Mouse (Mus musculus): ENCODE results near the gene Zfyve28. TPM values are rescaled to one million over a fixed set of nuclear protein-coding genes. Genes with fewer than 3 reads are reported as not detected.

The Zfyve28 gene
- total RNA-seq, 2 experiments from 2014 or later: not detected

- no peak for ATAC-seq (replicated peaks; ENCODE audit: poor library complexity, severe bottlenecking)
Measured at GRCm38 (mm10) chr5:34186391-34186790, 101.9 kb downstream of the Zfyve28 start.

DNA sequence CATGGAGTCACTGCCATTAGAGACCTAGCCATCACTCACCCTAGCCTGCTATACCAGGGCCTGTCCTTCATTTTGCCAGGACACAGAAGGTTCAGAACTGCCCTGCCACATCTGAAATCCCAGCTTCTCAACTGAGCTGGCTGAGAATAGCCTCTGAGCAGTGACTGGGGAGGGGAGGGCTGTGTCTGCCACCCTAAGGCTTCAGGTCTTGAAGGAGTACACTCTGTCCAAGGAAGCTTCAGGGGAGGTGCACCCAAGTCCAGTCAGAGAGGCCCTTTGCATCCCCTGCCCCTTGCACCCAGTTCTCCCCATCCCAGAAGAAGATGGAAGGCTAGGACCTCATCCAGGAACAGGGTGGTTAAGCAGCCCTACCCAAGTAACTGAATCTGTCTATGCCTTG, 102.5 kb downstream of the Zfyve28 start:
- ATAC-seq (replicated peaks; ENCODE audit: poor library complexity, severe bottlenecking): no peak

DNA sequence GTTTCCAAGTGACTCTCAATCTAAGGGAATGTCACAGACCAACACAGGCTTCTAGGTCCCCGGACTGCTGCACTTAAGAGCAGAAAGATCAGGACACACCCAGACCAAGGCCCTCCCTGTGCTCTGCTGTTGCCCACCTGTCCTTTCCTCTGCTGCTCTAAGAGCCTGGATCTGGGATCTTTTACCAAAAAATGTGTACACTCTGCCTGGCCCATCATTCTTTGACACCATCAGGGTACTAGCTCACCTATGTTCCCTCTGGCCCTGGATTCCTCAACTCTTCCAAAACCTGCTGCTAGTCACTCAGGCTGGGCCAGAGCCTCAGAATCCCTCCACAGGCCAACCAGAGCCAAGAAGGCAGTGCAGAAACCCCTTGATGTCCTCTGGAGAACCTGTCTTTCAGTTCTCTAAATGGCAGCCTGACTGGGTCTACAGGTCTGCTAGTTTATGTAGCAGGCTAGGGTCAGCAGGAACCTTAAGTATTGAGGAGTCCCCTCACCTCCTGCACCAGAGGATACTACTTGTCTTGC, 103.1 kb downstream of the Zfyve28 start:
- no peak for ATAC-seq (replicated peaks; ENCODE audit: poor library complexity, severe bottlenecking)

- no peak for ATAC-seq (replicated peaks; ENCODE audit: poor library complexity, severe bottlenecking)
Measured at GRCm38 (mm10) chr5:34183976-34184375, 104.3 kb downstream of the Zfyve28 start.

- ATAC-seq (replicated peaks; ENCODE audit: poor library complexity, severe bottlenecking): no peak
Measured at GRCm38 (mm10) chr5:34183156-34183880, 104.9 kb downstream of the Zfyve28 start.

GRCm38 (mm10) chr5:34182486-34182885, 105.8 kb downstream of the Zfyve28 start:
- ATAC-seq (replicated peaks; ENCODE audit: poor library complexity, severe bottlenecking): no peak

DNA sequence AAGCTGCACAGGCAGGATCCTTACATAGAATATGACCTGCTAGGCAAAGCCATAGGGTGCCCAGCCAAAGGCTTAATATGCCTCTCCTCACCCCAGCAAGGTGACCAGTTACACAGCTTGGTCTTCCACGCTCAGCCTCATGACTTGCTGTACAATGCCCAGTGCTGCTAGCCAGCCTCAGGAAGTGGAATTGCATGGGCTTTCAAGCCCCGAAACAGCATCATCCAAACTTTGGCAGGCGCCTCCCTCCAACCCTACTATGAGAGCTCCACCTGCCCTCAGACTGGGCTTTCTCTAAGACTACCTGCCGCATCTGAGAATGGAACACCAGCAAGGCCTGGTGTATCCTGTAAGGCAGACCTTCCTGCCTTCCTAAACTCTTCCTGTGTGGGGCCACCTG, 110.4 kb downstream of the Zfyve28 start:
- ATAC-seq (replicated peaks; ENCODE audit: poor library complexity, severe bottlenecking): no peak

DNA sequence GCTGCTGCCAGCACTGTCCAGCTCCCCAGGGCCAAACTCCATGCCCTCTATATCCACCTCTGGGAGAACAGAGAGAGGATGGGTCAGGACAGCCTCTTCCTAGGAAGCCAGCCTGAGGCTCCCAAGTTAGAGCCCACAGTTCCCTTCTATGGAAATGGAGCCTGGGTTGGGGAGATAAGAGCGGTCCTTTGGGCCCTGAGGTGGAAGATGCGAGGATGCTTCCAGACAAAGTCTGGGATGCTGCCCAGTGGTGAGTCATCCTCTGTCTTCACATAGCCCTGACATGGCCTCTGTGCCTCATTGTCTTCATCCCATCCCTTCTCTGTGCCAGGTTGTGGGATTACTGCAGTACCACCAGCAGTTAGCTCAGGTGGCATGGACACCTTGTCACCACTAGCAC, 111.2 kb downstream of the Zfyve28 start:
- ATAC-seq (replicated peaks; ENCODE audit: poor library complexity, severe bottlenecking): no peak

DNA sequence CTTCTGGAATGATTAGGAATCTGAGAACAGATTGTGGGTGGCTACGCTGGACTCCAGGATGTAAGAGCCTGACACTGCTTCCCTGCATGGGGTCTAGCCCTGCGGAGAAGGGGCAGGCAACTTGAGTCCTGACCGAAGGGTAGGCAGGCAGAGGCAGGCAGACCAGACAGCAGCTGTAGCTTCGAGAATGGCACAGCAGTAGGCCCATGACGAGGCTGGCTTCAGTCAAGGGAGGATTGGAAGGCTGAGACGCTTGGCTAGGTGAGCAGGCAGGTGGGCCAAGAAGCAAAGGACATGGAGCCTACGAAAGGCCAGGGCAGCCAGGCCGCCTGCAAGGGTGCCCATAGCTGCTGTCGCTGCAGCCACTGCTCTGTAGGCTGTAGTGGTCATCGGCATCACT, 111.6 kb downstream of the Zfyve28 start:
- ATAC-seq (replicated peaks; ENCODE audit: poor library complexity, severe bottlenecking): no peak

- no peak for ATAC-seq (replicated peaks; ENCODE audit: poor library complexity, severe bottlenecking)
Measured at GRCm38 (mm10) chr5:34175403-34175694, 112.9 kb downstream of the Zfyve28 start.

- ATAC-seq (replicated peaks; ENCODE audit: poor library complexity, severe bottlenecking): no peak
Measured at GRCm38 (mm10) chr5:34174550-34175402, 113.5 kb downstream of the Zfyve28 start.

- ATAC-seq (replicated peaks; ENCODE audit: poor library complexity, severe bottlenecking): no peak
Measured at GRCm38 (mm10) chr5:34174021-34174420, 114.2 kb downstream of the Zfyve28 start.

DNA sequence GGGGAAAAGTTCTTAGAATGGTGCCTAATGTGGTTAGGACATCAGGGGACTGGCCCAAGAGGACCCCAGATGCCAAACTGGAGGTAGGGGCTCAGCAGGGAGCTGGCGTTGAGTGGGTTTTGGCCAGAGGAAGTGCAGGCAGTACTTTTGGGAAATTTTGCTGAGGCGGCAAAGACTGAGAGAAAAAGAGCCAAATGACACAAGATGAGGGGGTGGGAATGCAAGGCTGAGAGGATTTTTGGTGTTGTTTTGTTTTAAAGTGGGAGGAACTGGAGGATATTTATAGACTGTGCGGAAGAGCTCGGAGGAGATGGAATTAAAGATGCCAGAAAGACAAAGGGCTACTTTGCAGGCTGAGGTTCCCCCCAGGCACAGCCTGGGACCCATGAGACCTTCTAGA, 117.5 kb downstream of the Zfyve28 start:
- ATAC-seq (replicated peaks; ENCODE audit: poor library complexity, severe bottlenecking): no peak

GRCm38 (mm10) chr5:34169954-34170353, 118.3 kb downstream of the Zfyve28 start:
- no peak for ATAC-seq (replicated peaks; ENCODE audit: poor library complexity, severe bottlenecking)

DNA sequence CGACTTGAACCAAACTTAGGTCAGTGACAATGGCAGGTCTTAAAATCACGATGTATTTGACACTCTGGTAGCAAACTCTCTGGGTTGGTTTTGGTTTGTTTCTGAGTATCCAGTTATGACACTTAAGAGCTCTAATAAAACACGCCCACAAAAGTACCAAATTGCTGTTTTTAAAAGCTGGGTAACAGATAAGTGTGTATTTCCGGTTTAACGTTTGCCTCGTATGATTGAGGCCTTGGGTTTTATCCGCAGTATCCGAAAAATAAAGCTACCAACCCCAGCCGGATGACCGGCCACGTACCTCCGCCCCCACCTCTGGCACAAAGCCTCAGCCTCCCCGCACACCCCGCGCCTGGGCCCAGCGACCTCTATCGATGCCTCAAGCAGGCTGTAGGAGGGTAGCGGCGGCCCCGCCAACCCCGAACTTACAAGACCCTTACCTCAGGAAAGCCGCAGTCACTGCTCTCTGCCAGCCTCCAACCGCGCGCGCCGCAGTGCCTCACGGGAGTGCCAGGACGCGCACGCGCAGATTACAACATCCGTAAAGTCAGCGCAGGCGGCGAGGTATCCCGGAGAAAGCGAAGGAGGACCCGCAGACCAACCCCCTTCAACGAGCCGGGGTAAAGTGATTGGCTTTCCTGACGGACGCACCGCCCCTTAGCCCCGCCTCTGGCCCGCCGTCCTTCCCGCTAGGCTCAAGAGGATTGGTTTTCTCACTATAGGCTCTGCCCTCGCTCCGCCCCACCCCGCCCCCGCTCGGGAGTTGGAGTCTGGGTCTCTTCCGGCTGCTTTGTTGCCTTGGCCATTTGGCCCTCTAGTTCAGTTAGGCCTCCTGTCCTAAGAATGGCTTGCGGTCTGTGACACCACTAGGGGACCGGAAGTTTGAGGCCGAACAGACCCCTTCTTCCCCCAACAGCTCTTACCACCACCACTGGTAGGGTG, 119.0 kb downstream of the Zfyve28 start, which contains the start of the genes Poln and Haus3:
Poln (minus strand) TSS at position 499 of the 942 bp plus-strand sequence.
Haus3 (minus strand) TSS at position 578 of the 942 bp plus-strand sequence.
- ATAC-seq (replicated peaks; ENCODE audit: poor library complexity, severe bottlenecking): peak; percentile 94

DNA sequence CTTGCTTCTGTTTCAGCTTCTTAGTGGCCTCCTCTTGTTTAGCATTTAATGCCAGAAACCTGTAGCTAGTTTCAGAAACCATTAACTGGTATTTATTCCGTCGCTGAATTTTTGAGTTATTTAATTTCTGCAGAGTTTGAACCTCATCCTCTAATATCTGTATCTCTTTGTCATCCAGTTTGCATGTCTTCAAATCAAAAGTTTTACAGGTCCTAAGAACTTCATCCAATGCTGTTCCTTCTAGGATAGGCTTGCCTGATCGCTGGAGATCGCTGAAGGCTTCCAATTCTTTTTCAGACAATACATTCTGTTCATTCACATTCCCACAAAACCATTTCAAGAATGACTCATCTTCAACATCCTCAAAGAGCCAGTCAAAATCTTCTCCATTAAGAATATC, 120.4 kb downstream of the Zfyve28 start:
- no peak for ATAC-seq (replicated peaks; ENCODE audit: poor library complexity, severe bottlenecking)

DNA sequence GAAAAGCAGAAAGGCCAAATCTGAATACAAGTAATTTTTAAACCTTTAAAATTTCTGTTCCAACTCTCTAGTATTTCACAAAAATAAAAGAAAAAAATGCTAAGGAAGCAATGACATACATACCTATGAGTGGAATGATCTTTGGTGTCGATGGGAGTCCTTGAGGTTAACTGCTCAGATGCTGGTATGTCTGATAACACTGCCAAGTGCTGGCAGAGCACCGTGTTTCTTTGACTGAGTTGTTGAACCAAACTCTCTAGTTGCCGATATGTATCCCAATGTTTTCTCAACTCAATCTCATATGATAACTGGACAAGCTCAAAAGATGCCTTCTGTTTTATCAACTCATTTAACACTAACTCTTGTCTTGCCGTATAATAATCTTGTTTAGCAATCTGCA, 122.5 kb downstream of the Zfyve28 start:
- no peak for ATAC-seq (replicated peaks; ENCODE audit: poor library complexity, severe bottlenecking)

GRCm38 (mm10) chr5:34148476-34148875, 139.8 kb downstream of the Zfyve28 start:
- no peak for ATAC-seq (replicated peaks; ENCODE audit: poor library complexity, severe bottlenecking)

DNA sequence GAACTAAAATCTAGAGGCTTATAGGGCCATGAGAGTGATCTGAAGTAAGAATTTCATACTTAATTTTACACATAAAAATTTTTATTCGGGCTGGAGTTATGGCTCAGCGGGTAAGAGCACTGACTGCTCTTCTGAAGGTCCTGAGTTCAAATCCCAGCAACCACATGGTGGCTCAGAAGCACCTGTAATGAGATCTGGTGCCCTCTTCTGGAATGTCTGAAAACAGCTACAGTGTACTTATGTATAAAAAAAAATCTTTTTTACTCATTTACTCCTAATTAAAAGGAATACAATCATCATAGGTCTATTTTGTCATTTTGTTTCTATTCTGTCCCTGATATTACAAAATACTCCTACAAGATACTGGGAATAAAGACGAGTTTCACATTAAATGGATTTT, 140.7 kb downstream of the Zfyve28 start:
- ATAC-seq (replicated peaks; ENCODE audit: poor library complexity, severe bottlenecking): no peak
